Comparison of ENCODE assay signal across 12 mouse cellular contexts in genomic region chr4:140125806-140126205, GRCm38 (mm10).
"Had no signal": no experiment of that assay in that cellular context is flagged by ENCODE, and none has a peak within 500 bp of the region (broad histone marks: within the 10 kb centered on the region; RNA-seq: fewer than 3 reads in every experiment).

No protein-coding gene starts in this region.

- DNase-seq: left cerebral cortex, postnatal 4 days; liver; liver, embryonic 13.5 days; liver, postnatal 0 days; lung, adult 18-20 months; lung, adult 2 months; lung, embryonic 14.5 days; lung, postnatal 10 days; lung, postnatal 14 days; lung, postnatal 36 days; lung, postnatal 4 days; midbrain, embryonic 14.5 days had no signal
